Mouse (Mus musculus) embryonic fibroblast, embryonic 13.5 days (primary cell): Measurements from ENCODE around the gene Lpin1.

Experiments
- CTCF ChIP-seq: IDR thresholded peaks from 2 replicates; pipeline ENCODE4 v1.5.1; 2011; ENCODE audit warnings: mild to moderate bottlenecking, control low read depth, low read length, moderate library complexity, borderline replicate concordance; ENCODE audit not compliant: insufficient read depth
- POLR2A ChIP-seq: IDR thresholded peaks from 2 replicates; pipeline ENCODE4 v1.6.1; 2011; ENCODE audit warnings: low read depth, mild to moderate bottlenecking, control low read depth, low read length, moderate library complexity

- TF ChIP-seq CTCF: no peak
- TF ChIP-seq POLR2A: no peak
Measured at GRCm38 (mm10) chr12:16488899-16489298, 121.9 kb downstream of the Lpin1 start.
